Mouse (Mus musculus): ENCODE results near the gene Bet1. TPM values are rescaled to one million over a fixed set of nuclear protein-coding genes. Genes with fewer than 3 reads are reported as not detected.

Bet1 gene
- polyA plus RNA-seq, 1 experiment from 2014 or later: 28.0 TPM

GRCm38 (mm10) chr6:4047200-4047599 is 39.6 kb downstream of the Bet1 start:
- Histone ChIP-seq H3K36me3 (ENCODE audit: control insufficient read depth, insufficient read depth, low read length) (no peaks in the 10 kb centered on the region), H3K9ac (replicated peaks; ENCODE audit: low read depth, low read length) (no peak overlapping the region), H3K27me3 (ENCODE audit: control insufficient read depth, insufficient read depth, low read length) (no peaks in the 10 kb centered on the region), H3K27ac (ENCODE audit: low read depth, low read length) (no peak overlapping the region), H3K4me3 (ENCODE audit: low read depth, low read length) (no peak overlapping the region), H3K9me3 (ENCODE audit: control insufficient read depth, low read length) (no peaks in the 10 kb centered on the region), H3K4me2 (ENCODE audit: low read depth, low read length) (no peak overlapping the region), H3K4me1 (ENCODE audit: control insufficient read depth, insufficient read depth, low read length) (no peaks in the 10 kb centered on the region)
- no peak for ATAC-seq (ENCODE audit: low read depth)
- 100% methylated on average over 1 of the region's 1 CpGs for WGBS

- no peaks in the 10 kb centered on the region for H3K36me3 ChIP-seq (ENCODE audit: control insufficient read depth, insufficient read depth, low read length)
- H3K4me3 ChIP-seq (ENCODE audit: low read depth, low read length): no peak overlapping the region
- no peak overlapping the region for H3K9ac ChIP-seq (replicated peaks; ENCODE audit: low read depth, low read length)
- H3K27ac ChIP-seq (ENCODE audit: low read depth, low read length): no peak overlapping the region
- H3K27me3 ChIP-seq (ENCODE audit: control insufficient read depth, insufficient read depth, low read length): no peaks in the 10 kb centered on the region
- H3K4me2 ChIP-seq (ENCODE audit: low read depth, low read length): no peak overlapping the region
- WGBS: 88% methylated on average over 1 of the region's 1 CpGs
- H3K4me1 ChIP-seq (ENCODE audit: control insufficient read depth, insufficient read depth, low read length): no peaks in the 10 kb centered on the region
- no peak for ATAC-seq (ENCODE audit: low read depth)
- no peaks in the 10 kb centered on the region for H3K9me3 ChIP-seq (ENCODE audit: control insufficient read depth, low read length)
Observed at GRCm38 (mm10) chr6:4041821-4042220, 45.0 kb downstream of the Bet1 start.

GRCm38 (mm10) chr6:4030956-4031355 is 55.8 kb downstream of the Bet1 start:
- ATAC-seq (ENCODE audit: low read depth): no peak
- H3K4me3 ChIP-seq (ENCODE audit: low read depth, low read length): no peak overlapping the region
- WGBS: 77% methylated on average over 3 of the region's 3 CpGs
- H3K4me1 ChIP-seq (ENCODE audit: control insufficient read depth, insufficient read depth, low read length): no peaks in the 10 kb centered on the region
- no peak overlapping the region for H3K27ac ChIP-seq (ENCODE audit: low read depth, low read length)
- no peaks in the 10 kb centered on the region for H3K36me3 ChIP-seq (ENCODE audit: control insufficient read depth, insufficient read depth, low read length)
- H3K9me3 ChIP-seq (ENCODE audit: control insufficient read depth, low read length): no peaks in the 10 kb centered on the region
- H3K9ac ChIP-seq (replicated peaks; ENCODE audit: low read depth, low read length): no peak overlapping the region
- H3K4me2 ChIP-seq (ENCODE audit: low read depth, low read length): no peak overlapping the region
- H3K27me3 ChIP-seq (ENCODE audit: control insufficient read depth, insufficient read depth, low read length): no peaks in the 10 kb centered on the region

Other genes starting within 250 kb of the Bet1 start
- 0.46 and 0.52 TPM in 2 replicates for gene Tfpi2, start 98.1 kb downstream of the Bet1 start, polyA plus RNA-seq (2014; fragmentation: Nextera tagmentation; extraction: Ambion mirVana)
- gene Gngt1, start 93.2 kb downstream of the Bet1 start, polyA plus RNA-seq (2014; fragmentation: Nextera tagmentation; extraction: Ambion mirVana): not detected in 2 replicates
- 15.9 and 34.6 TPM in 2 replicates for gene Gng11, start 83.1 kb downstream of the Bet1 start, polyA plus RNA-seq (2014; fragmentation: Nextera tagmentation; extraction: Ambion mirVana)